Mouse (Mus musculus): ENCODE data around the gene Fam118a. TPM values are rescaled to one million over a fixed set of nuclear protein-coding genes. Genes with fewer than 3 reads are reported as not detected.

Gene Fam118a
- polyA plus RNA-seq, 1 experiment from 2014 or later = 37.5 TPM

DNA sequence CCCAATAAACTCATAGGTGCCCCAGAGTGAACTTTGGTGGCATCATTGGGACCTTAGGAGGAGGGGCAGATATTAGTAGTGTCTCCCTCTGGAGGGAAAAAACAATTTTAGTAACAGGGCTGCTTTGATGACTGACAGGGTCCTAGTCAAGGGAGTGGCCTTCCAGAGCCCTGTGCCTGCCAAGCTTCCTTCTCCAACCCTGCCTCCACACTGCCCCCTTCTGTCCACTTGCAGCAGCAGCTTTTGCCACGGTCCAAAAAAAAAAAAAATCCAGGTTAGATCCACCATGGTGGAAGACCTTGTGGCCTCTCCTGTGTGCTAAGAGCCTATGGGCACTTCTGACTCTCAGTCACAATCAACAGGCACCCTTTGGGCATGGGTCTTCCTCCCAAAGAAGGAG, 32.8 kb upstream of the Fam118a start:
- WGBS = 6% methylated on average over 1 of the region's 1 CpGs

DNA sequence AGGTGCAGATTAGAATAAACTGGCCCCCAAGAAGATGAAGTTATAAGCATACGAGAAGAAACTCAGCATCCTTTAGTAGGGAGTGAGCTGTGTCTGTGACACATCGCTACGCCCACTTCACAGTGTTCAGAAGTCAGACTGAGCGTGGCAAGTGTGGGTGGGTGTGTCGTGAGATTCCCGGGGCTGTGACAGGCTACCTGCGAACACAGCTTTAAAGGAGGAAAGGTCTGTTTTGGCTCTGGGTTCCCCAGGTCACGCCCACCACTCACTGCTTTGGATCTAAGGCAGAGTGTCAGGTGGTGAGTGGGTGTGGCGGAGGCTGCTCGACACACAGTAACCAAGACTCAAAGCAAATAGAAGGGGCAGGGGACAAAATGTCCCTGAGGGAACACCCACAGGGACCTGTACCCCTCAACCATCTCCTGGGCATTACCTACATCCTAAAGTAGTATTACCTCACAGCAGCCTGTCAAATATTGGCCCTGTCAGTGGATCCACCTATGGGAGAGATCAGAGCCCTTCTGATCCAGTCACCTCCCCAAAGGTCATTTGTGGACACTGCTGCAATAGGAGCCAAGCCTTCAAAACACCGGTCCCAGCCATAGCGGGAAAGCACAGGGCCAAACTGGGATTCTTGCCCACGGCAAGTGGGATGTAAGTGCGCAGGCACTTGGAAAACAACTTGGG, 30.8 kb upstream of the Fam118a start:
- H3K27me3 ChIP-seq (ENCODE audit: insufficient read depth, low read length) = no peaks in the 10 kb centered on the region
- no peak for TF ChIP-seq CTCF (IDR thresholded peaks at IDR 0.05; ENCODE audit: low read depth)
- ATAC-seq (ENCODE audit: insufficient read depth) = no peak
- no peaks in the 10 kb centered on the region for H3K9me3 ChIP-seq (ENCODE audit: low read depth, low read length)
- H3K4me1 ChIP-seq (ENCODE audit: insufficient read depth) = no peaks in the 10 kb centered on the region
- H3K36me3 ChIP-seq (ENCODE audit: insufficient read depth) = no peaks in the 10 kb centered on the region
- DNase-seq = no peak
- H3K4me2 ChIP-seq = no peak overlapping the region
- H3K9ac ChIP-seq = no peak overlapping the region
- no peak overlapping the region for H3K27ac ChIP-seq (ENCODE audit: low read depth)
- WGBS = 51% methylated on average over 14 of the region's 14 CpGs
- no peak overlapping the region for H3K4me3 ChIP-seq (ENCODE audit: low read depth, low read length)

More for the DNA sequence above, 32.8 kb upstream of the Fam118a start:
- no peak overlapping the region for H3K9ac ChIP-seq
- no peaks in the 10 kb centered on the region for H3K9me3 ChIP-seq (ENCODE audit: low read depth, low read length)
- peak; percentile 69 for DNase-seq
- no peak overlapping the region for H3K27ac ChIP-seq (ENCODE audit: low read depth)
- no peaks in the 10 kb centered on the region for H3K36me3 ChIP-seq (ENCODE audit: insufficient read depth)
- H3K4me2 ChIP-seq = no peak overlapping the region
- ATAC-seq (ENCODE audit: insufficient read depth) = no peak
- no peaks in the 10 kb centered on the region for H3K4me1 ChIP-seq (ENCODE audit: insufficient read depth)
- H3K27me3 ChIP-seq (ENCODE audit: insufficient read depth, low read length) = no peaks in the 10 kb centered on the region
- peak; percentile 70 for TF ChIP-seq CTCF (IDR thresholded peaks at IDR 0.05; ENCODE audit: low read depth)
- H3K4me3 ChIP-seq (ENCODE audit: low read depth, low read length) = no peak overlapping the region

DNA sequence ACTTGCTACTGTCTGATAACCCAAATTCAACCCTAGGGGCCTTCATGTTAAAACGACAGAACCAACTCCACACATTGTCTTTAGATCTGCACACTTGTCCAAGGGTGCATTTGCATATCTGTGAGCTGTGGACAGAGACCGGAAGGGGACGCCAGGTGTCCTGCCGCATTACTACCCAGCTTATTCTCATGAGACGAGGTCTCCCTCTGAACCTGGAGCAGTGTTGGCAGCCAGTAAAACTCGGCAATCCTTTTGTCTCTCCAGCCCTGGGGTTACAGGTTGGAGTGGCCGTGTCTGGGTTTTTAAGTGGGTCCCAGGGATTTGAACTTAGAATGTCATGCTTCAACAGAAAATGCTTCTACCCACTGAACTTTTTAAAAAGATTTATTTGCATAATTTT, 28.8 kb upstream of the Fam118a start:
- H3K4me1 ChIP-seq (ENCODE audit: insufficient read depth) = no peaks in the 10 kb centered on the region
- H3K36me3 ChIP-seq (ENCODE audit: insufficient read depth) = no peaks in the 10 kb centered on the region
- DNase-seq (no peak), ATAC-seq (ENCODE audit: insufficient read depth) (no peak)
- WGBS = 63% methylated on average over 7 of the region's 7 CpGs
- no peak for TF ChIP-seq CTCF (IDR thresholded peaks at IDR 0.05; ENCODE audit: low read depth)
- no peak overlapping the region for H3K4me2 ChIP-seq
- no peak overlapping the region for H3K27ac ChIP-seq (ENCODE audit: low read depth)
- H3K27me3 ChIP-seq (ENCODE audit: insufficient read depth, low read length) = no peaks in the 10 kb centered on the region
- H3K9ac ChIP-seq = no peak overlapping the region
- no peaks in the 10 kb centered on the region for H3K9me3 ChIP-seq (ENCODE audit: low read depth, low read length)
- H3K4me3 ChIP-seq (ENCODE audit: low read depth, low read length) = no peak overlapping the region

DNA sequence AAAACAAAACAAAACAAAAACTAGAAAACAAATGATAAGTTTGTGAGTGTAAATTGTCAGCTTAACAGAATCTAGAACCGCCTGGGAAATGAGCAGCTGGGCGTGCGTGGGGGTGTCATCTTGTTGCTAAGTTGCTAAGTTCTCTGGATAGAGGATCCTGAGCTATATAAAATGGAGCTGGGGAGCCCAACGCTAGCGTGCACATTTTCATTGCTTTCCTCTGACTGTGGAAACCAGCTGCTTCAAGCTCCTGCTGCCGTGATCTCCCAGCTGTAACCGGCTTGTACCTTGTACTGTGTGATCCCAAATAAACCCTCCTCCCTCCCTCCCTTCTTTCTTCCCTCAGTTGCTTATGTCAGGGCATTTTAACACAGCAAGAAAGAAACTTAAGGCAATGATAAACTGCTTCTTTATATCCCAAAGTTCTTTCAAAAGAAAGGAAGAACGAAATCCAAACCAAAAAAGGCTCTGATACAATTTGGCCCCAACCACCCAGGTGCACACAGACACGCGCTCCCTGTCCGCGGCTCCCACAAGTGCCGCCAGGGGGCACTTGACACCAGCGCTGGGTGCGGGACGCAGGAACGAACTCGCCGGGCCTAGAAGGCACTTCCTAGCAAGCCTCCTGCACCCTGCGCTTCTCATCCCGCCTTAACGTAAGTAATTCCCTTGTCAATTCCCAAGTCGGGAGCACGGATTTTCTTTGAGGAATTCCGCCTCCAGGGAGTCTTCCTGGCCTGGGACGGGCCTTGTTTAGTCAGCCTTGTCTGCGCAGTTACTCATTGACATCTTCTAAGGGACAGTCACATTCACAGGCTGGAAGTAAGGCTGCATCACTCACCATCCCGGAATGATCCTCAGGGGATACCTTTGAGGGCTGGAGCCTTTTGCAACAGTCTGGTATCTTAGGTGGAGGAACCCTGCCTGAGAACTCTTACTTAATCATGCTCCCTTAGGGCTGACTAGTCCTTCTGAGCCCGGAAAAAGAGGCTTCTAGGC, 27.5 kb upstream of the Fam118a start:
- DNase-seq = peak; percentile 92
- Histone ChIP-seq H3K4me1 (ENCODE audit: insufficient read depth) (no peaks in the 10 kb centered on the region), H3K27ac (ENCODE audit: low read depth) (no peak overlapping the region), H3K4me2 (0 out of 2 replicates have a peak overlapping the region, but pooled peaks have one; percentile 10), H3K9me3 (ENCODE audit: low read depth, low read length) (no peaks in the 10 kb centered on the region), H3K27me3 (ENCODE audit: insufficient read depth, low read length) (no peaks in the 10 kb centered on the region), H3K9ac (no peak overlapping the region), H3K36me3 (ENCODE audit: insufficient read depth) (no peaks in the 10 kb centered on the region), H3K4me3 (ENCODE audit: low read depth, low read length) (no peak overlapping the region)
- TF ChIP-seq CTCF (IDR thresholded peaks at IDR 0.05; ENCODE audit: low read depth) = peak; percentile 97
- 16% methylated on average over 29 of the region's 29 CpGs for WGBS
- ATAC-seq (ENCODE audit: insufficient read depth) = peak; percentile 83

DNA sequence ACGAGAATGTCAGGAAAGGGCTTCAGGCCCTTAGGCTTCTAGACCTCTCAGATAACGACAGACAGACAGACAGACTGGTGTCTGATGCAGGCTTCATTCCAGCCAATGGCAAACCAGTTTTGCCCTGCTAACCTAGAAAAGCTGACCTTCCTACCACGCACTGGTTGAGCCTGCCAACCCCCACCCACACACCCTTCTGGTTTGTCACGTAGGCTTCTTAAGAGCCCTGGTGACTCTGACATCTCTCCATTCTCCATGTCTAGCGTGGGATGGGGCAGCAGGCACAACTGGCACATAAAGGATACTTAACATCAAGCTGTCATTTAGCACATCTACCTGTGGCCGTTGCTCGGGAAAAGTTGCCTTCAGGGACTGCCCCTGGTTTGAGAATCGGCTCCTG, 19.1 kb upstream of the Fam118a start:
- H3K27ac ChIP-seq (ENCODE audit: low read depth) = no peak overlapping the region
- H3K9ac ChIP-seq = no peak overlapping the region
- DNase-seq = no peak
- H3K27me3 ChIP-seq (ENCODE audit: insufficient read depth, low read length) = no peaks in the 10 kb centered on the region
- H3K36me3 ChIP-seq (ENCODE audit: insufficient read depth) = no peaks in the 10 kb centered on the region
- 73% methylated on average over 8 of the region's 8 CpGs for WGBS
- TF ChIP-seq CTCF (IDR thresholded peaks at IDR 0.05; ENCODE audit: low read depth) = no peak
- no peak for ATAC-seq (ENCODE audit: insufficient read depth)
- H3K4me2 ChIP-seq = no peak overlapping the region
- H3K4me3 ChIP-seq (ENCODE audit: low read depth, low read length) = no peak overlapping the region
- peaks cover 5% of the 10 kb centered on the region; the same call in 1 of the 2 replicates for H3K4me1 ChIP-seq (ENCODE audit: insufficient read depth)
- no peaks in the 10 kb centered on the region for H3K9me3 ChIP-seq (ENCODE audit: low read depth, low read length)

DNA sequence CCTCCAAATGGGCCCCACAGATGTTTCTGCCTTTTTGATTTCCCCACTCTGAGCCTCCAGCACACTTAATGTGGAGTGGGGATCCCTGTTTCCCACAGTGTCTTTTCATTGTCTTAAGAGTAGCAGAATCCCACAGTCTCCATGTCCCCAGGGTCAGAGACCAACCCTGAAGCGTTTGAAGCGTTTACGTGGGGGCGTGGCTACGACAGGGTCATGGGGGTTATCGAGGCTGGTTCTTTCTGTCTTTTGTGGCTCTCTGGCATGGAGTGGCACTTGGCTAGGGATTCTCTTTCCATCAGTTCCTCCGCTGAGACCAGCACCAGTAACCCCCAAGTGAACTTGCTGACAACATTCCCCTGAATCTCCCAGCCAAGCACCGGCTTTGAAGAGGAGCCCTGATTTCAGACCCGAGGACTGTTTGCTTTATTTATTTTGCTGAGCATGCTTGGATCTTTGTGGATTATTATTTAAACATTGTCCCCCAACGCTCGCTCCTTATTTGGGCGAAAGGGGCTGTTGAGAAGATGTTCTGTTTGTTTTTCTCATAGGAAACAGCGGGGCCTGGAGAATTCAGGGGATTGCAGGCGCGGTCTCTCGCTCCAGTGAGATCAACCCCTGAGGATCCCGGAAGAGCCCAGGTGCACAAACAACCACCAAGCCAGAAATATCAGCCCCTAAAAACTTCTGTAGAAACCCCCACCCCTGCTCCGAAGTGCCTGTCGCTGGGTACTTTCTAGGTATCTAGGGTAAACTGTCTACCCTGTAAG, 16.7 kb upstream of the Fam118a start:
- no peak overlapping the region for H3K9ac ChIP-seq
- peak overlapping the region; percentile 86 for H3K27ac ChIP-seq (ENCODE audit: low read depth)
- 9% methylated on average over 19 of the region's 19 CpGs for WGBS
- H3K4me1 ChIP-seq (ENCODE audit: insufficient read depth) = peaks cover 5% of the 10 kb centered on the region; the same call in 1 of the 2 replicates
- H3K4me3 ChIP-seq (ENCODE audit: low read depth, low read length) = no peak overlapping the region
- no peaks in the 10 kb centered on the region for H3K36me3 ChIP-seq (ENCODE audit: insufficient read depth)
- peak; percentile 78 for DNase-seq
- no peaks in the 10 kb centered on the region for H3K27me3 ChIP-seq (ENCODE audit: insufficient read depth, low read length)
- no peaks in the 10 kb centered on the region for H3K9me3 ChIP-seq (ENCODE audit: low read depth, low read length)
- peak overlapping the region; percentile 40 for H3K4me2 ChIP-seq
- ATAC-seq (ENCODE audit: insufficient read depth) = peak; percentile 86
- no peak for TF ChIP-seq CTCF (IDR thresholded peaks at IDR 0.05; ENCODE audit: low read depth)
